ENCODE assay signal across 29 mouse cellular contexts in genomic region chr5:139455166-139455565, GRCm38 (mm10). TPM values are rescaled to one million over a fixed set of nuclear protein-coding genes. Genes with fewer than 3 reads are reported as not detected.
DNase-seq lines count a peak whose midpoint lies in the region; ATAC-seq and TF ChIP-seq lines count a peak whose summit lies in the region.
"Had no signal": no experiment of that assay in that cellular context is flagged by ENCODE, and none has a peak within 500 bp of the region (broad histone marks: within the 10 kb centered on the region; RNA-seq: fewer than 3 reads in every experiment).

No protein-coding gene starts in this region.

- peaks cover 54% of the 10 kb centered on the region for H3K36me3 ChIP-seq in megakaryocyte, embryonic 14.5 days (replicated peaks; ENCODE audit: low read length)
- H3K36me3 ChIP-seq: midbrain, embryonic 15.5 days; stomach, embryonic 15.5 days had no signal

- DNase-seq in layer of hippocampus, adult 2 months (ENCODE audit: low spot score in 2 of 2) = no peak
- DNase-seq in layer of hippocampus, postnatal 25 days (ENCODE audit: extremely low spot score in 1 of 2, low spot score in 1 of 2) = no peak
- peak; percentile 72 for DNase-seq in brain, adult 2 months (ENCODE audit: low read depth, low spot score)
- DNase-seq in left cerebral cortex, postnatal 36 days (ENCODE audit: low spot score in 2 of 2) = peak; percentile 66 to 72
- no peak for DNase-seq in urinary bladder, postnatal 14 days (ENCODE audit: low spot score)
- DNase-seq: adrenal gland, postnatal 25 days; B cell, adult 2 months; cerebellum, adult 8-10 months; cerebellum, postnatal 25 days; gastrocnemius, postnatal 25 days; heart, adult 18-20 months; heart, postnatal 4 days; kidney, adult 8-10 months; kidney, postnatal 4 days; liver, postnatal 0 days; lung, postnatal 4 days; retina, postnatal 1 day; thymus, adult 18-20 months; thymus, postnatal 25 days had no signal

- H3K9me3 ChIP-seq in megakaryocyte, embryonic 14.5 days = no peaks in the 10 kb centered on the region
- H3K9me3 ChIP-seq: hindbrain, embryonic 13.5 days; liver, embryonic 12.5 days; midbrain, embryonic 15.5 days; neural tube, embryonic 15.5 days; stomach, embryonic 15.5 days had no signal

- intact Hi-C loops in left cerebral cortex, postnatal 36 days (cut with DNase I) = no loop called here

- TF ChIP-seq CTCF in layer of hippocampus, adult 2 months (conservative IDR thresholded peaks at IDR 0.05) = no peak

- peaks cover 85% of the 10 kb centered on the region for H3K4me1 ChIP-seq in megakaryocyte, embryonic 14.5 days
- H3K4me1 ChIP-seq: stomach, embryonic 15.5 days had no signal

- no peak overlapping the region for H3K4me3 ChIP-seq in layer of hippocampus, adult 2 months
- H3K4me3 ChIP-seq in megakaryocyte, embryonic 14.5 days (replicated peaks) = peak overlapping the region; percentile 69
- H3K4me3 ChIP-seq: hindbrain, embryonic 13.5 days; liver, embryonic 12.5 days; midbrain, embryonic 15.5 days; neural tube, embryonic 15.5 days; stomach, embryonic 15.5 days had no signal

- H3K27me3 ChIP-seq in megakaryocyte, embryonic 14.5 days (replicated peaks) = no peaks in the 10 kb centered on the region
- H3K27me3 ChIP-seq: hindbrain, embryonic 13.5 days; liver, embryonic 12.5 days; midbrain, embryonic 15.5 days; neural tube, embryonic 15.5 days; stomach, embryonic 15.5 days had no signal

- H3K27ac ChIP-seq in layer of hippocampus, adult 2 months = peak overlapping the region; percentile 67
- H3K27ac ChIP-seq: hindbrain, embryonic 13.5 days; kidney, postnatal 0 days; liver, embryonic 12.5 days; midbrain, embryonic 15.5 days; neural tube, embryonic 15.5 days; stomach, embryonic 15.5 days had no signal

- ATAC-seq in megakaryocyte, adult 5-6 weeks (ENCODE audit: poor library complexity, severe bottlenecking) = no peak
- ATAC-seq: forebrain, embryonic 14.5 days; intestine, embryonic 16.5 days; liver, embryonic 12.5 days; liver, postnatal 0 days; midbrain, embryonic 15.5 days had no signal

RNA-seq across cellular contexts. Expression of gene 3110082I17Rik, which starts 5.2 kb away (rescaled TPM):
- 10 to 100 TPM; 17.1 to 18.1 TPM for total RNA-seq in layer of hippocampus, adult 2 months (2021)
- 10 to 100 TPM; 14.0 to 17.3 TPM for total RNA-seq in layer of hippocampus, postnatal 25 days (2021)
- 23.2 and 41.2 TPM in 2 replicates for polyA plus RNA-seq in megakaryocyte, embryonic 14.5 days (2012; ENCODE audit: insufficient read depth, low replicate concordance)
- 12.4 and 15.8 TPM in 2 replicates for total RNA-seq in megakaryocyte, adult 5-6 weeks (2015)
- 10.8 and 11.4 TPM in 2 replicates for total RNA-seq in megakaryocyte, adult 5-6 weeks (2017)
- 10 to 100 TPM; 15.3 to 17.0 TPM for total RNA-seq in left cerebral cortex, postnatal 36 days (2021)

RNA-seq across cellular contexts. Expression of gene Zfand2a, which starts 29.2 kb away (rescaled TPM):
- total RNA-seq in layer of hippocampus, adult 2 months (2021) = 10 to 100 TPM; 56.5 to 63.1 TPM
- total RNA-seq in layer of hippocampus, postnatal 25 days (2021) = 10 to 100 TPM; 66.4 to 70.4 TPM
- polyA plus RNA-seq in megakaryocyte, embryonic 14.5 days (2012; ENCODE audit: insufficient read depth, low replicate concordance) = 0.53 and 3.6 TPM in 2 replicates
- 11.4 and 14.9 TPM in 2 replicates for total RNA-seq in megakaryocyte, adult 5-6 weeks (2015)
- total RNA-seq in megakaryocyte, adult 5-6 weeks (2017) = 6.7 and 21.9 TPM in 2 replicates
- 10 to 100 TPM; 63.6 to 67.6 TPM for total RNA-seq in left cerebral cortex, postnatal 36 days (2021)

RNA-seq across cellular contexts. Expression of gene Gper1, which starts 32.2 kb away (rescaled TPM):
- 1 to 10 TPM; 2.1 to 2.4 TPM for total RNA-seq in layer of hippocampus, adult 2 months (2021)
- total RNA-seq in layer of hippocampus, postnatal 25 days (2021) = 1 to 10 TPM; 2.3 to 2.8 TPM
- polyA plus RNA-seq in megakaryocyte, embryonic 14.5 days (2012; ENCODE audit: insufficient read depth, low replicate concordance) = not detected in 2 replicates
- total RNA-seq in megakaryocyte, adult 5-6 weeks (2015) = 0.07 TPM in 1 of 2 replicates, not detected in the other
- total RNA-seq in megakaryocyte, adult 5-6 weeks (2017) = 0.22 TPM in 1 of 2 replicates, not detected in the other
- 1 to 10 TPM; 2.9 to 3.3 TPM for total RNA-seq in left cerebral cortex, postnatal 36 days (2021)

RNA-seq across cellular contexts. Expression of gene C130050O18Rik, which starts 50.1 kb away (rescaled TPM):
- under 1 TPM in 1 of 2 experiments, not detected in 1; 0.18 TPM for total RNA-seq in layer of hippocampus, adult 2 months (2021)
- total RNA-seq in layer of hippocampus, postnatal 25 days (2021) = under 1 TPM; 0.25 to 0.33 TPM
- polyA plus RNA-seq in megakaryocyte, embryonic 14.5 days (2012; ENCODE audit: insufficient read depth, low replicate concordance) = 1.8 TPM in 1 of 2 replicates, not detected in the other
- 18.3 and 19.9 TPM in 2 replicates for total RNA-seq in megakaryocyte, adult 5-6 weeks (2015)
- total RNA-seq in megakaryocyte, adult 5-6 weeks (2017) = 16.6 and 19.7 TPM in 2 replicates
- total RNA-seq in left cerebral cortex, postnatal 36 days (2021) = under 1 TPM in 1 of 2 experiments, not detected in 1; 0.27 TPM

Comparison
In these comparisons a context has a peak if more than half of its experiments do, and no peak if none do; other contexts are left out.
1. DNase-seq: peak in brain, adult 2 months (single experiment) and left cerebral cortex, postnatal 36 days (2 of 2); none in layer of hippocampus, adult 2 months (0 of 2), layer of hippocampus, postnatal 25 days (0 of 2) and urinary bladder, postnatal 14 days (single experiment).